Mouse (Mus musculus) spleen, adult 2 months (tissue): Measurements from ENCODE around the gene Cacng5.

Source experiments
- CTCF ChIP-seq: fragments of 200-500 bp; IDR thresholded peaks from 2 replicates; pipeline ENCODE4 v1.5.1; 2011; ENCODE audit warnings: mild to moderate bottlenecking, inconsistent platforms; ENCODE audit not compliant: insufficient read depth, insufficient read length, insufficient replicate concordance; ENCODE audit errors: extremely low read depth
- POLR2A ChIP-seq: fragments of 200-500 bp; IDR thresholded peaks from 2 replicates; pipeline ENCODE4 v1.6.1; 2011; ENCODE audit warnings: low read depth, low read length, inconsistent platforms

DNA sequence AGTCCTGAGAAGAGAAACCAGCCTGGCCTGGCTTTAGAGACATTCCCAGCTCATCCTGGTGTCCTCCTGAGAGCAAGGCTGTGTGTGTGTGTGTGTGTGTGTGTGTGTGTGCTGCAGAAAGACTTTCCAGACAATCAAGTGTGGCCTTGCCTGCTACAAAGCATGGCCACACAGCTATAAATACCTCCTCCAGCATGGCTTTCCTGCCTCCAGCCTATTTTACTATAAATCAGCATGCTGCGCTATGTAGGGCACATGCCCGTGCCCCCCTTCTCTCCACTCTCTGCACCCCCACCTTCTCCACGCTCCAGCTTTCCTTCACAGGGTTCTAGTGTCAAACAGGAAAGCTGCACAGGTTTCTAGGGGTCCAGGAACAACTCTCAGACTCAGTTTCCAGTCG, 19.2 kb downstream of the Cacng5 start:
- TF ChIP-seq CTCF (no peak), POLR2A (no peak)
